Mouse (Mus musculus) adrenal gland, postnatal 10 days (tissue): ENCODE data around the gene Col4a2. TPM values are rescaled to one million over a fixed set of nuclear protein-coding genes. Genes with fewer than 3 reads are reported as not detected.

ENCODE experiments used
- DNase-seq: peaks from one replicate; pipeline ENCODE4 v3.0.0; 2021; ENCODE audit warnings: mixed read lengths
- total RNA-seq, 2 experiments: library from RNA; stranded (reverse); gene quantifications; 2 replicates each; pipeline ENCODE4 v1.2.3; 2021

Gene Col4a2
- total RNA-seq, 2 experiments from 2014 or later = 322 to 338 TPM

- peak; percentile 80 for DNase-seq
Observed at GRCm38 (mm10) chr8:11419232-11419631, 106.6 kb downstream of the Col4a2 start.

- peak; percentile 72 for DNase-seq
Observed at GRCm38 (mm10) chr8:11419645-11420044, 107.0 kb downstream of the Col4a2 start.

GRCm38 (mm10) chr8:11421105-11421504, 108.5 kb downstream of the Col4a2 start:
- peak; percentile 71 for DNase-seq

GRCm38 (mm10) chr8:11421968-11422367, 109.4 kb downstream of the Col4a2 start:
- DNase-seq = no peak

GRCm38 (mm10) chr8:11423091-11423490, 110.5 kb downstream of the Col4a2 start:
- no peak for DNase-seq

- DNase-seq = peak; percentile 53
Observed at GRCm38 (mm10) chr8:11430688-11431087, 118.1 kb downstream of the Col4a2 start.

GRCm38 (mm10) chr8:11437862-11438261, 125.3 kb downstream of the Col4a2 start:
- no peak for DNase-seq

GRCm38 (mm10) chr8:11441291-11441690, 128.7 kb downstream of the Col4a2 start:
- DNase-seq = no peak

- no peak for DNase-seq
Observed at GRCm38 (mm10) chr8:11443611-11444010, 131.0 kb downstream of the Col4a2 start.

- DNase-seq = no peak
Observed at GRCm38 (mm10) chr8:11444216-11444615, 131.6 kb downstream of the Col4a2 start.

GRCm38 (mm10) chr8:11445790-11446189, 133.2 kb downstream of the Col4a2 start:
- DNase-seq = no peak

- no peak for DNase-seq
Observed at GRCm38 (mm10) chr8:11447910-11448570, 135.4 kb downstream of the Col4a2 start.

- peak; percentile 50 for DNase-seq
Observed at GRCm38 (mm10) chr8:11450184-11451113, 137.8 kb downstream of the Col4a2 start.

GRCm38 (mm10) chr8:11452152-11452551, 139.5 kb downstream of the Col4a2 start:
- DNase-seq = no peak

- DNase-seq = no peak
Observed at GRCm38 (mm10) chr8:11452559-11452958, 140.0 kb downstream of the Col4a2 start.

GRCm38 (mm10) chr8:11452974-11453373, 140.4 kb downstream of the Col4a2 start:
- no peak for DNase-seq

GRCm38 (mm10) chr8:11454228-11454627, 141.6 kb downstream of the Col4a2 start:
- no peak for DNase-seq

- no peak for DNase-seq
Observed at GRCm38 (mm10) chr8:11457278-11457677, 144.7 kb downstream of the Col4a2 start.

GRCm38 (mm10) chr8:11457981-11458836, 145.6 kb downstream of the Col4a2 start:
- peak; percentile 31 for DNase-seq

- peak; percentile 39 for DNase-seq
Observed at GRCm38 (mm10) chr8:11459016-11459415, 146.4 kb downstream of the Col4a2 start.

- DNase-seq = peak; percentile 61
Observed at GRCm38 (mm10) chr8:11460934-11461333, 148.3 kb downstream of the Col4a2 start.

GRCm38 (mm10) chr8:11461847-11462246, 149.2 kb downstream of the Col4a2 start:
- peak; percentile 69 for DNase-seq
